Mouse (Mus musculus) embryonic facial prominence, embryonic 14.5 days (tissue): ENCODE results near the gene Tcp11l2. TPM values are rescaled to one million over a fixed set of nuclear protein-coding genes. Genes with fewer than 3 reads are reported as not detected.

ENCODE experiments used
- ATAC-seq: fragments of 200-750 bp; cut with Nextera tagmentation; 2 replicates; pipeline ENCODE4 v1.8.0; 2017; ENCODE audit warnings: low read depth, moderate number of reproducible peaks, moderate TSS enrichment
- DNase-seq: peaks from one replicate; pipeline ENCODE4 v3.0.0-alpha.2; 2015; ENCODE audit warnings: low spot score
- H3K27ac ChIP-seq: fragments of 300-500 bp; sonication (generic); replicated peaks from 2 replicates; pipeline ENCODE4 v1.5.1; 2014; ENCODE audit warnings: low read depth, mild to moderate bottlenecking, low read length, moderate library complexity
- H3K27me3 ChIP-seq: fragments of 300-500 bp; sonication (generic); replicated peaks from 2 replicates; pipeline ENCODE4 v1.6.1; 2014; ENCODE audit warnings: low read length; ENCODE audit not compliant: control insufficient read depth, insufficient read depth
- H3K36me3 ChIP-seq: fragments of 300-500 bp; sonication (generic); 2 replicates; pipeline ENCODE4 v1.6.1; 2014; ENCODE audit warnings: low read length, mixed read lengths; ENCODE audit not compliant: control insufficient read depth, insufficient read depth
- H3K4me1 ChIP-seq: fragments of 300-500 bp; sonication (generic); 2 replicates; pipeline ENCODE4 v1.6.1; 2014; ENCODE audit warnings: antibody characterized with exemption, low read length; ENCODE audit not compliant: control insufficient read depth, insufficient read depth
- H3K4me2 ChIP-seq: fragments of 300-500 bp; sonication (generic); 2 replicates; pipeline ENCODE4 v1.6.1; 2014; ENCODE audit warnings: low read depth, mild to moderate bottlenecking, low read length, moderate library complexity, mixed read lengths
- H3K4me3 ChIP-seq: fragments of 300-500 bp; sonication (generic); 2 replicates; pipeline ENCODE4 v1.5.1; 2014; ENCODE audit warnings: low read depth, mild to moderate bottlenecking, low read length
- H3K9ac ChIP-seq: fragments of 300-500 bp; sonication (generic); 2 replicates; pipeline ENCODE4 v1.6.1; 2014; ENCODE audit warnings: low read depth, mild to moderate bottlenecking, low read length, moderate library complexity, mixed read lengths
- H3K9me3 ChIP-seq: fragments of 300-500 bp; sonication (generic); 2 replicates; pipeline ENCODE4 v1.6.1; 2016; ENCODE audit warnings: low read length; ENCODE audit not compliant: control insufficient read depth
- whole genome bisulfite sequencing: fragments of 180-500 bp; shearing (Covaris S2); extraction: QIAGEN DNeasy Blood & Tissue Kit; methylation state at CpG from one replicate; pipeline ENCODE4 v1.1.7; 2014; 5-methylcytosine and 5-hydroxymethylcytosine counted together
- polyA plus RNA-seq: library from polyadenylated mRNA; unstranded; fragments of >200 nt; fragmentation: Nextera tagmentation; extraction: Ambion mirVana; gene quantifications from 2 replicates; pipeline ENCODE4 v1.2.1, GENCODE M21; 2014

Gene Tcp11l2
- polyA plus RNA-seq, 1 experiment from 2014 or later: 20.3 TPM

DNA sequence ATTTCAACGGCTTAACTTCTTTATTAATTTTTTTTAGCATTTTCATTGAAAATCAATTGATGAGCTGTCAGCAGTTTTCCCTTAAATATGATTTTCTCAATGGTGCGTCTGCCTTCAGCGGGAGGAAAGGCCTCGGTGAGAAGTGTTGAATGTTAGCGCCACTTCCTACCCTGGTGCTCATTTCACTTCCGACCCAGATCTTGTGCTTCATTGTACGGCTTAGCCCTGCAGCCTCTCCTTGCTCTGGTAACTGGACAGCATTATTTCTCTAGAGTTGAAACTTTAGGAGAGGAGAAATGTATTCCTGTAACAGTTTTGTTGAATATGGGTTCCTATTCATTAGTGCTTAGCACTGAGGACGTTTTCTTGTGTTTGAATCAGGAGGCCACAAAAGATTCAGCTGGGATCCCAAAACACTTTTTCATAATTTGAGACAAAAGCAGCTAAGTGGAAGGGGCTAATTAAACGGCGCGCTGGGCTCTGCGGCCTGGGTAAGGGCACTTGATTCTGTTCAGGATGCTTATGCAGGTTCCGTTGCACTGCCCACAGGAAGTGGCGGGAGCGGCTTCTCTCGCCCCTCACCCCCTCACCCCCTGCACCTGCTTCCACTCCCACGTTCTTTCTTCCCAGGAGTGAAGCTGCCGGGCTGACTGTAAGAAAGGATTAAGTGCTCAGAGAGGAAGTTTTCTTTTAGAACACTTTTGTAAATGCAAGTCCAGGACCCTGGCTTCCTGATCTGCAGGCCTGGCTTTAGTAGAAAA lies 81.8 kb downstream of the Tcp11l2 start:
- no peak for ATAC-seq
- H3K36me3 ChIP-seq: peaks cover 18% of the 10 kb centered on the region
- WGBS: 65% methylated on average over 18 of the region's 18 CpGs
- no peak overlapping the region for H3K4me3 ChIP-seq
- no peak overlapping the region for H3K4me2 ChIP-seq
- no peaks in the 10 kb centered on the region for H3K4me1 ChIP-seq
- DNase-seq: no peak
- no peak overlapping the region for H3K9ac ChIP-seq
- no peaks in the 10 kb centered on the region for H3K9me3 ChIP-seq
- H3K27me3 ChIP-seq: no peaks in the 10 kb centered on the region
- H3K27ac ChIP-seq: no peak overlapping the region; the same call in 1 of the 2 replicates

DNA sequence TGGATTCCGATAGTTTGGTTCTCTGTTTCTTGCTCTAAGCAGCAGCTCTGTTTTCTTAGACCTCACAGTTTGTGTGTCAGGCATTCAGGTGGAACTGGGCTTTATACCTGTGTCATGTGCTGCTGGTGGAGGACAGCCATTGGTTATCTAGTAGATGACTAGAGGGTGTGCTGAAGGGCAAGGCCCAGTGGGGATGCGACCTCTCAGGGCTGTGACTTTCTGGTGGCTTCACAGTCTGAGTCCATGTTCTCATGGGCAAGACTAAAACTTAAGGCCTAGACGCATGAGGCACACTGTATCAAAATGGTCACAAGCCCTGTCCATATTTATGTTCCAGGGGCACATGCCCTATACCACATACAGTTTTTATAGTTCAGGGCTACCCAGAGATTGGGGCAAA lies 82.9 kb downstream of the Tcp11l2 start:
- WGBS: 91% methylated on average over 3 of the region's 3 CpGs
- H3K27me3 ChIP-seq: no peaks in the 10 kb centered on the region

GRCm38 (mm10) chr10:84662138-84662537 lies 85.7 kb downstream of the Tcp11l2 start:
- Histone ChIP-seq H3K4me3 (no peak overlapping the region), H3K27ac (no peak overlapping the region), H3K9me3 (no peaks in the 10 kb centered on the region), H3K4me1 (no peaks in the 10 kb centered on the region), H3K9ac (no peak overlapping the region), H3K36me3 (peaks cover 18% of the 10 kb centered on the region), H3K4me2 (no peak overlapping the region), H3K27me3 (no peaks in the 10 kb centered on the region)
- no peak for ATAC-seq
- 97% methylated on average over 6 of the region's 6 CpGs for WGBS
- DNase-seq: no peak

More for the DNA sequence above, 82.9 kb downstream of the Tcp11l2 start:
- Histone ChIP-seq H3K4me1 (no peaks in the 10 kb centered on the region), H3K4me2 (no peak overlapping the region), H3K27ac (no peak overlapping the region), H3K4me3 (no peak overlapping the region), H3K36me3 (peaks cover 18% of the 10 kb centered on the region), H3K9me3 (no peaks in the 10 kb centered on the region), H3K9ac (no peak overlapping the region)
- no peak for DNase-seq
- no peak for ATAC-seq

Other genes starting within 250 kb of the Tcp11l2 start
- gene Nuak1, start 136.0 kb upstream of the Tcp11l2 start, polyA plus RNA-seq: 3.3 and 3.7 TPM in 2 replicates
- 193 and 203 TPM in 2 replicates for gene Ckap4, start 42.6 kb upstream of the Tcp11l2 start, polyA plus RNA-seq
- gene Polr3b, start 45.7 kb downstream of the Tcp11l2 start, polyA plus RNA-seq: 10.9 and 15.7 TPM in 2 replicates
- gene Rfx4, start 179.4 kb downstream of the Tcp11l2 start, polyA plus RNA-seq: 0.15 and 0.50 TPM in 2 replicates